Mouse (Mus musculus): ENCODE data around the gene Nop58. TPM values are rescaled to one million over a fixed set of nuclear protein-coding genes. Genes with fewer than 3 reads are reported as not detected.

The Nop58 gene
- polyA plus RNA-seq, 1 experiment from 2014 or later: 139 TPM

DNA sequence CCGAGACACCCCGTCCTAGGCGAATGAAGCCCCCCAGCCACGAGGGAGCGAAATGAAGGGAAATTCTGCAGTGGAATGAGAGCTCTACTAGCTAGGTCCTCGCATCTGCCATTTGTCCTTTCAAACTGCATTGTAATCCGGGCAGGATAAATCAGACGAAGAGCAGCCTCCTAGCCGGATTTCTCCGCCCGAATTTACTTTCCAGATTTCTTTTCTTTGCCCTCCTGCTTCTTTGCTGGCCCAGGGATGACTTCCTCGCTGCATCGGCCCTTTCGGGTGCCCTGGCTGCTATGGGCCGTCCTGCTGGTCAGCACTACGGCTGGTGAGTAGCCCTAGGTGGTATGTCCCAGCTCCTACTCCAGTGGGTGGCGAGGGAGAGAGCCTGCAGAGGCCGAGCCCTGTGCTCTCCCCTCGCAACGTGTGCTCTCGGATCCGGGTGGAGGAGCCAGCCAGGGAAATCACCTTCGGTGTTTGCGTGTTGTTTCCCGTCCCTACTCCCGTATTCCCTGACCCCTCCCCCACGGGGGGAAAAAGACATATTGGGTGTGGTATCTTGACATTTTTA lies 79.7 kb downstream of the Nop58 start:
- Histone ChIP-seq H3K9ac (ENCODE audit: low read depth, low read length) (peak overlapping the region; percentile 86), H3K4me1 (ENCODE audit: control insufficient read depth, insufficient read depth, low read length) (peaks cover 16% of the 10 kb centered on the region), H3K4me2 (ENCODE audit: low read length) (peak overlapping the region; percentile 63), H3K27me3 (ENCODE audit: control insufficient read depth, insufficient read depth, low read depth, low read length) (no peaks in the 10 kb centered on the region), H3K27ac (ENCODE audit: low read length) (peak overlapping the region; percentile 99), H3K4me3 (ENCODE audit: low read depth, low read length) (peak overlapping the region; percentile 98), H3K36me3 (ENCODE audit: control insufficient read depth, insufficient read depth, low read length) (no peaks in the 10 kb centered on the region), H3K9me3 (replicated peaks; ENCODE audit: control insufficient read depth, low read length, poor library complexity, severe bottlenecking) (no peaks in the 10 kb centered on the region)
- WGBS: under 1% methylated on average over 27 of the region's 27 CpGs
- ATAC-seq: 0 out of 2 replicates have a peak, but pooled peaks have one; percentile 9

DNA sequence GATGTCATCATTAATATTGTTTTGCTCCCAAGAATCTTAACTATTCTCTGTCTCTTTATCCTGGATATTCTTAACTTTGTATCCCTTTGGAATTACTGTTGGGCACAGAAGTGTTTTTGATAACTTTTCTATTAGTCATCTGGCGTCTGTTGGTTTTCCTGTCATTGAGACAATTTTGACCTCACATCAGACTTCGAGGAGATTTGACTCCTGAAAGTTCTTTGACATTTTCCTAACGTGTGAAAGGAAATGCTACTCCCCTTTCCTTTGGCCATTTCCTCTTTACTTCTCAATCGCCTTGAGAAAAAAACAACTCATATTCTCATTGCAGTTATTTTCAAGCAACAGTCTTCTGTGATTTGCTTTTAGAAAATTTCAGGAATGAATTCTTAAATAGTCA lies 80.5 kb downstream of the Nop58 start:
- peak overlapping the region; percentile 80 for H3K4me2 ChIP-seq (ENCODE audit: low read length)
- H3K27ac ChIP-seq (ENCODE audit: low read length): no peak overlapping the region
- no peak for ATAC-seq
- no peaks in the 10 kb centered on the region for H3K36me3 ChIP-seq (ENCODE audit: control insufficient read depth, insufficient read depth, low read length)
- H3K9me3 ChIP-seq (replicated peaks; ENCODE audit: control insufficient read depth, low read length, poor library complexity, severe bottlenecking): no peaks in the 10 kb centered on the region
- 0% methylated on average over 4 of the region's 4 CpGs for WGBS
- peak overlapping the region; percentile 52 for H3K4me3 ChIP-seq (ENCODE audit: low read depth, low read length)
- no peaks in the 10 kb centered on the region for H3K27me3 ChIP-seq (ENCODE audit: control insufficient read depth, insufficient read depth, low read depth, low read length)
- H3K4me1 ChIP-seq (ENCODE audit: control insufficient read depth, insufficient read depth, low read length): peaks cover 20% of the 10 kb centered on the region
- H3K9ac ChIP-seq (ENCODE audit: low read depth, low read length): no peak overlapping the region

DNA sequence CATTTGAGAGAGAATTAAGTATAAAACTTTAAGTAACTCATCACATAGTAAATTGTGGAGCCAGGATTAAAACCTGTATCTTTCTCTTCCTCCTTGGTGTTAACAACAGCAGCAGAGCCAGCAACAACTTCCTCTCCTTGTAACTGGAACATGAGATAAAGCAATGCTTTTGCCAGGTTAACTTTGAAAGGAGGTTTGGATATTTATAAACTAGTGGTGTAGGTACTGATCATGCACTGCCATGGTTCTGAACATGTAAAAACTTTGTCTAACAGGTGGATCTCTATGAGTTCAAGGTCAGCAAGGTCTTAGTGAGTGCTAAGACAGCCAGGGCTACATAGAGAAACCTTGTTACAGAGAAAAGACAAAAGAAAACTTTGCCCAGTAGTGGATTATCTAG lies 81.9 kb downstream of the Nop58 start:
- Histone ChIP-seq H3K4me2 (ENCODE audit: low read length) (peak overlapping the region; percentile 92), H3K9me3 (replicated peaks; ENCODE audit: control insufficient read depth, low read length, poor library complexity, severe bottlenecking) (no peaks in the 10 kb centered on the region), H3K27me3 (ENCODE audit: control insufficient read depth, insufficient read depth, low read depth, low read length) (no peaks in the 10 kb centered on the region), H3K27ac (ENCODE audit: low read length) (no peak overlapping the region), H3K4me1 (ENCODE audit: control insufficient read depth, insufficient read depth, low read length) (peaks cover 29% of the 10 kb centered on the region), H3K4me3 (ENCODE audit: low read depth, low read length) (peak overlapping the region; percentile 40), H3K36me3 (ENCODE audit: control insufficient read depth, insufficient read depth, low read length) (no peaks in the 10 kb centered on the region), H3K9ac (ENCODE audit: low read depth, low read length) (peak overlapping the region; percentile 38; the same call in 1 of the 2 replicates)
- no peak for ATAC-seq

Other genes starting within 250 kb of the Nop58 start
- gene Fzd7, start 202.5 kb upstream of the Nop58 start, polyA plus RNA-seq (2015; fragmentation: Nextera tagmentation; extraction: Ambion mirVana): 2.6 and 3.2 TPM in 2 replicates
- gene Gm973, start 168.7 kb upstream of the Nop58 start, polyA plus RNA-seq (2015; fragmentation: Nextera tagmentation; extraction: Ambion mirVana): 11.8 and 14.1 TPM in 2 replicates
- 332 and 347 TPM in 2 replicates for gene Sumo1, start 14.1 kb upstream of the Nop58 start, polyA plus RNA-seq (2015; fragmentation: Nextera tagmentation; extraction: Ambion mirVana)
- gene Bmpr2, start 78.4 kb downstream of the Nop58 start, polyA plus RNA-seq (2015; fragmentation: Nextera tagmentation; extraction: Ambion mirVana): 9.4 and 11.1 TPM in 2 replicates
- 45.2 and 45.3 TPM in 2 replicates for gene Fam117b, start 228.0 kb downstream of the Nop58 start, polyA plus RNA-seq (2015; fragmentation: Nextera tagmentation; extraction: Ambion mirVana)